Mouse (Mus musculus): Measurements from ENCODE around the gene Grm8.
"Not testable (repeated sequence)": the region's sequence is repeated elsewhere in the genome, so short reads cannot be mapped to it uniquely, and the experiment has no call there.

The Grm8 gene

GRCm38 (mm10) chr6:27885786-27886185, 249.2 kb downstream of the Grm8 start:
- DNase-seq (ENCODE audit: inconsistent ontology term) = no peak

DNA sequence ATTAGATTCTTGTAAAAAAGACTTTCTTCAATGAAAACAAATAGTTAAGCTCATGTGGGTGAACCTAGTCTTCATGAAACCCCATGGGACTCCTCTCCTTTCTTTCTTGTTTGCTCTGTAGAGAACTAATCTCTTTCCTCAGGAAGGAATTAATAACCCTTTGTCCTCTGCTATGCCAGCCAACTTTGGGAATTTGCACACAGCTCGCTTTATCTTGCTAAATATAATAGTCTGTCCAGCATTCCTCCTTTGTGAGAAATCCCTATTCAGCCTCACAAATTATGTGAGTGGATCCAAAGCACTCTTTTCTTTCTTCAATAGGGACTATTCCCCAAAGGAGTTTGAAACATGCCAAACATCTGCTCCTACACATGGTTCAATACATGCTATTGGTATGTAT, 285.3 kb downstream of the Grm8 start:
- peak; percentile 70 for DNase-seq (ENCODE audit: inconsistent ontology term)

GRCm38 (mm10) chr6:27836159-27836558, 298.8 kb downstream of the Grm8 start:
- DNase-seq (ENCODE audit: inconsistent ontology term) = no peak

- not testable (repeated sequence) for DNase-seq (ENCODE audit: inconsistent ontology term)
Observed at GRCm38 (mm10) chr6:27819735-27820134, 315.2 kb downstream of the Grm8 start.

DNA sequence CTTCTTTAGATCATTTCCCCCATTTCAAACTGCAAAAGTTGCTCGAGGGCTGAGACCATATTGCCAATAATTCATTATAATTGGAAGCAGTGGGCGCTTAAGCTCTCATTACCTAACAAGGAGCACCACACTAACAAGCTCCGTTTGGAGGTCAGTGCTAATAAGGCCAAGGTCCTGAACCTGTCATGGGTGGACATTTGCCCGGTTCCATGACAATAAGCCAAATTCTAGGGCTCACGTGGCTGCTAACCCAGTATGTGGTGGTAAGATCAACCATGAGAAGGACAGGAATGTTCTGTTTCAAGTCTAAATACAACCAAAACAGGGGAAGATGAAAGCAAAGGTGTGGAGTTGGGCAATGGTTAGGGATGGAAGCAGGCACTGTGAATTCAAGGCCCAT, 322.2 kb downstream of the Grm8 start:
- no peak for DNase-seq (ENCODE audit: inconsistent ontology term)

DNA sequence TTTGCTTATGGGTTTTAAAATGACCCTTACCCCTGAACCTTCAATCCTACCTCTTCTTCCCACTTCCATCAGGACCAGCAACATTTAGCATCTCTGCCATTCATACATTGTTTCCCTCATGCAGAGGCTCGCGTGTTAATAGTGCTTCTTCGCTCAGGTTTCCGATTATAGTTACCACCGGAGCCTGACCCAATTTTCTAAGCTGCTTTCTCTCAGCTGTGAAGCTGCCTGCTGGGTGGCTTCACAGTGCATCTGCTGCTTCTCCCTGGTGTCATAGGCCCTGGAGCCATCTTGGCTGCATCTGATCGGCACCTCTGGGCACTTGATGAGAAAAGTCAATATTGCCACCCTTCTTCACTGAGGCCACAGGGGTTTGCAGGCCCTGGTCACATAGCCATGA, 325.0 kb downstream of the Grm8 start:
- no peak for DNase-seq (ENCODE audit: inconsistent ontology term)

GRCm38 (mm10) chr6:27806741-27807140, 328.2 kb downstream of the Grm8 start:
- no peak for DNase-seq (ENCODE audit: inconsistent ontology term)

DNA sequence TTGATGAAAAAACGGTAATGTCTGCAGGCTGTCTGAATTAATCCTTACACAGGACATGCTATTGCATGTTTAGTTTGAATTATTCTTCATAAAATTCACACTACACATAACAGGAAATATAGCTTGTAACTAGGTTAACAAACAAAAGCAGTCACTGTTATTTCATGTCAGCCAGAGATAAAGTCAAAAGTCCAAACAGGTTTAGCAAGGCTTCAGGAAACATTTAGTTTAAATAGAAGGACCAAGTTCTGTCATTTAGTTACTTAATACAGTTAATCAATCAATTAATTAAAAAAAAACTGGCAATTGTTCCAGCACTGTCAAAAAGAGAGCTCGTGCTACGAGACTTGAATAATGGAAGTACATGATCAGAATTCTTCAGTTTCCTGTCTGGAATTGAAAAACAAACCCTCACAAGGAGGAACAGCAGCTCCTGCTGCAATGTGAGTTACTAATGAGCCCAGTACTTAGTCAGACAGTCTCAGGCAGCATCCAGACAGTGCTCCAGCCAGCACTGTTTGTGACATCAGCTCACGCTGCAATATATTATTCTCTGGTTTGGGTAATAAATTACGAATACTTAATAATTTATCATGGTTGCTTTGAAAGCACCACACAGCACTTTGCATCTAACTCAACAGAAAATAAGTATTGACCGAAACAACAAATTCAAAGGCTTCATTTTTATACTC, 334.0 kb downstream of the Grm8 start:
- DNase-seq (ENCODE audit: inconsistent ontology term) = peak; percentile 14

GRCm38 (mm10) chr6:27798735-27799134, 336.2 kb downstream of the Grm8 start:
- no peak for DNase-seq (ENCODE audit: inconsistent ontology term)

GRCm38 (mm10) chr6:27789566-27789965, 345.4 kb downstream of the Grm8 start:
- no peak for DNase-seq (ENCODE audit: inconsistent ontology term)

DNA sequence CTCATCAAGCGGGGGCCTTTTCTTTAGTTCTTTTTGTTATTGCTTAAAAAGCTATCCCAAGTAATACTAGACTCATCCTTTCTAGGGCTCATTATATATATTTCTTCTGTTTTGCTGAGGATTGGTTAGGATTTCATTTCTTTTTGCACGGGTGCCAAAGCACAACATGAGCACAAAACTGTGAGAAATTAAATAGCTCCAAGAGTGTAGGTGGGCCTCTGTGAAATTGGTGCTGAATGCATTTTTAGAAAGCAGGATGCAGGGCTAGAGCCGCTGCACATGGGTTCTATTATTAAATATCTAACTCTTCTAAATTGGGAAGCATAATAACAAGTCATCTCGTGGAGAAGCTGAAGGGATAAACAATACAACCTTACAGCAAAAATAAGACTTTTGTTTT, 345.8 kb downstream of the Grm8 start:
- no peak for DNase-seq (ENCODE audit: inconsistent ontology term)

GRCm38 (mm10) chr6:27782251-27782650, 352.7 kb downstream of the Grm8 start:
- peak; percentile 72 for DNase-seq (ENCODE audit: inconsistent ontology term)

DNA sequence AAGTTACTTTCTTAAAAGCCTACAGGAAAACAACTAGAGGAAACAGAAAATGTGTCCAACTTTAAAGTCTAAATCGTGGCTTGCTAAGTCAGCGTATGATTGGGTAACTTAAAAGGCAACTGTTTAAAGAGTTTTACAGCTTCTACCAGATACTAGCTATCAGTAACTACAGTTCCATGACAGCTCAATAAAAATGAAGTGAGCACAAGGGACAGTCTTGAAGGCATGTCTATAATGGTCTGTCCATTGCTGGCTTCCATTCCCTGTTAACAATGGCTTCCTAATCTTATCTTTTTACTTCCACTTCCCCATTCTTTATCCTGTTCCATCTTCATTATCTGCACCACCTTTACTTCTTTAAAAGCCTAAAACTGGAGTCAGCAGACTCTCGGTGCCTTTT, 353.6 kb downstream of the Grm8 start:
- no peak for DNase-seq (ENCODE audit: inconsistent ontology term)

- DNase-seq (ENCODE audit: inconsistent ontology term) = no peak
Observed at GRCm38 (mm10) chr6:27775646-27776271, 359.2 kb downstream of the Grm8 start.

GRCm38 (mm10) chr6:27762061-27762460, 372.9 kb downstream of the Grm8 start:
- no peak for DNase-seq (ENCODE audit: inconsistent ontology term)

DNA sequence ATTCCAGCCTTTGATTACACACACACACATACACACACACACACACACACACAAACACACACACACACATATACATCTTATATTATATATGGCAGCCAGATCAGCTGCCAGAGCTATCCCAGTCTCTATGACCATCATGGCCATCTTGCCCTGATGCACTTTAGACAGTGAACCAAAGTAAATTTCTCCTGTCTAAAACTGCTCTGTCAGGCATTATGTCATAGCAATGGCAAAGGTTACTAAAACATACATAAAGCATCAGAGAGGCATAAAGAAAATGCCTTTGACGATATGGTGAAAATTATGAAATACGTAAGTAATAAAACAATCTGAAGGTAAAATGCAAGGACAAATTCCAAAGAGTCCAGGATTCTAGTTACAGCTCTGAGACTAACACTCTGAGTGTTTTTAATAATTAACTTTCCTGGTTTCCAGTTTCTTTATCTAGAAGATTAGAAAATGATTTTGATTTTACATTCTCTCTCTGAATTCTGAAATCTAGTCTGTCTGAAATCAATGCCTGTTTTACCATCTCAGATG, 381.6 kb downstream of the Grm8 start:
- DNase-seq (ENCODE audit: inconsistent ontology term) = no peak

DNA sequence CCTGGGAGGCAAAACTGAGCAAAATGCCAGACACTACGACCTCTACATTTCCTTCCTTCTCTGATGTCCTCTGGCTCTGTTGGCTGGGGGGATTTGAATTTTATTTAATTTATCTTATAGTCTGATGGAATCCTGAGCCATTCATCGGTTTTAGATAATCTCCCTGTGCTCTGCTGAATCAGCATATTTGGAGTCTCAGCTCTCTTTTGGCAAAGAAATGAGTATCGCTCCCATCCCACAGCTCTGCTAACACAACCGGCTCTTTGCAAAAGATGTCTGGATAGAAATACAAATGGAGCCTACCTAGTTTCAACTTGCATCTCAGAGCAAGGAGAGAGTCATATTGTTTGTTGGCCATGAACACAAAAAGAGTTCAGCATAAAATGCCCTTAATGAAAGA, 388.5 kb downstream of the Grm8 start:
- no peak for DNase-seq (ENCODE audit: inconsistent ontology term)

GRCm38 (mm10) chr6:27745693-27746451, 389.1 kb downstream of the Grm8 start:
- DNase-seq (ENCODE audit: inconsistent ontology term) = no peak

- no peak for DNase-seq (ENCODE audit: inconsistent ontology term)
Observed at GRCm38 (mm10) chr6:27689382-27689781, 445.6 kb downstream of the Grm8 start.

- DNase-seq (ENCODE audit: inconsistent ontology term) = no peak
Observed at GRCm38 (mm10) chr6:27661747-27662435, 473.1 kb downstream of the Grm8 start.

DNA sequence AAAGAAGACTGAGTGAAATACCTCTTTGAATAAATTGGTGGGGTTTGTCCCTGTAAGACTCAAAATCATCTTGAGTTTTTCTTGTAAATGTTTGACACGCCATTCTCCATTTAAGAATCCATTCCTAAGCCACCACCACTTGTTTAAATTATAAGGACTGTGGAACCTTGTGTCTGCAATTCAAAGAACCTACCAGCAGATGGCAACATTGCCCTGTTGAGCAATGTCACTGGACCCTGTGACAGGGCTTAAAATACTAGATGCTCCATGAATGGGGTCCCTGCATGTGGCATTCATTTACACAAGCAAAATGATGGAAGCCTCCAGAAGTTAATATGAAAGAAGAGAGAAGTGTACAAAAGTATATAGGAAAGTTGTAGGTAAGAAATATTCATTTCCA, 477.5 kb downstream of the Grm8 start:
- peak; percentile 31 for DNase-seq (ENCODE audit: inconsistent ontology term)

GRCm38 (mm10) chr6:27646503-27646902, 488.5 kb downstream of the Grm8 start:
- peak; percentile 45 for DNase-seq (ENCODE audit: inconsistent ontology term)
